Comparison of ENCODE assay signal across 14 mouse cellular contexts in genomic region chr13:31955171-31955570, GRCm38 (mm10).
DNase-seq lines count a peak whose midpoint lies in the region; ATAC-seq lines count a peak whose summit lies in the region.
"Had no signal": no experiment of that assay in that cellular context is flagged by ENCODE, and none has a peak within 500 bp of the region (broad histone marks: within the 10 kb centered on the region; RNA-seq: fewer than 3 reads in every experiment).

No protein-coding gene starts in this region.

- 33% methylated on average over 7 of the region's 7 CpGs for WGBS in heart, embryonic 11.5 days (ENCODE audit: insufficient replicate concordance)

- no peak overlapping the region for H3K4me3 ChIP-seq in heart, embryonic 11.5 days (ENCODE audit: low read depth, low read length)
- H3K4me3 ChIP-seq: forebrain, embryonic 10.5 days; lung, embryonic 15.5 days had no signal

- no peak overlapping the region for H3K4me2 ChIP-seq in heart, embryonic 11.5 days
- H3K4me2 ChIP-seq: lung, embryonic 15.5 days had no signal

- H3K27me3 ChIP-seq in heart, embryonic 11.5 days (ENCODE audit: control insufficient read depth, insufficient read depth, low read length) = no peaks in the 10 kb centered on the region
- H3K27me3 ChIP-seq: lung, embryonic 15.5 days had no signal

- peaks cover 19% of the 10 kb centered on the region for H3K4me1 ChIP-seq in heart, embryonic 11.5 days (ENCODE audit: control insufficient read depth, insufficient read depth, low read length)
- H3K4me1 ChIP-seq: lung, embryonic 15.5 days had no signal

- H3K27ac ChIP-seq in heart, embryonic 11.5 days (ENCODE audit: low read depth, low read length) = peak overlapping the region; percentile 22; the same call in 1 of the 2 replicates
- H3K27ac ChIP-seq: forebrain, embryonic 10.5 days; lung, embryonic 15.5 days had no signal

- DNase-seq in heart, adult 8-10 months (ENCODE audit: low spot score) = no peak
- peak; percentile 6 for DNase-seq in layer of hippocampus, adult 9-11 months
- no peak for DNase-seq in layer of hippocampus, adult 18-20 months (ENCODE audit: low spot score in 2 of 2)
- DNase-seq in adrenal gland, adult 8-10 months = peak; percentile 49
- peak; percentile 99 for DNase-seq in gonadal fat pad, adult 2 months (ENCODE audit: low read depth)
- no peak for DNase-seq in cerebellum, postnatal 10 days
- DNase-seq: cerebellum, adult 2 months; gastrocnemius, postnatal 25 days; kidney, postnatal 25 days; left cerebral cortex, postnatal 4 days had no signal

- H3K9ac ChIP-seq in heart, embryonic 11.5 days (ENCODE audit: low read depth, low read length) = no peak overlapping the region
- H3K9ac ChIP-seq: lung, embryonic 15.5 days had no signal

- no peaks in the 10 kb centered on the region for H3K36me3 ChIP-seq in heart, embryonic 11.5 days (ENCODE audit: control insufficient read depth, insufficient read depth, low read length)
- H3K36me3 ChIP-seq: forebrain, embryonic 10.5 days; lung, embryonic 15.5 days had no signal

- H3K9me3 ChIP-seq in heart, embryonic 11.5 days (replicated peaks; ENCODE audit: control insufficient read depth, low read length) = no peaks in the 10 kb centered on the region
- H3K9me3 ChIP-seq: forebrain, embryonic 10.5 days; lung, embryonic 15.5 days had no signal

- no peak for ATAC-seq in heart, embryonic 11.5 days (replicated peaks; ENCODE audit: insufficient number of reproducible peaks, low FRiP score, low TSS enrichment)
- ATAC-seq: inflammation-experienced regulatory T-cells, adult 6 months had no signal

Comparison
In these comparisons a context has a peak if more than half of its experiments do, and no peak if none do; other contexts are left out.
1. DNase-seq: peak in layer of hippocampus, adult 9-11 months (single experiment), adrenal gland, adult 8-10 months (single experiment) and gonadal fat pad, adult 2 months (single experiment); none in heart, adult 8-10 months (single experiment), layer of hippocampus, adult 18-20 months (0 of 2) and cerebellum, postnatal 10 days (0 of 2).